Mouse (Mus musculus) megakaryocyte-erythroid progenitor cell, adult 5 weeks (primary cell): ENCODE results near the gene Ddx4. TPM values are rescaled to one million over a fixed set of nuclear protein-coding genes. Genes with fewer than 3 reads are reported as not detected.

Experiments
- polyA plus RNA-seq: library from polyadenylated mRNA; stranded (reverse); fragments of >175 nt; gene quantifications from 2 replicates; pipeline ENCODE4 v1.2.3, GENCODE M21; 2012

The Ddx4 gene
- polyA plus RNA-seq = 0.03 and 0.06 TPM in 2 replicates

DNA sequence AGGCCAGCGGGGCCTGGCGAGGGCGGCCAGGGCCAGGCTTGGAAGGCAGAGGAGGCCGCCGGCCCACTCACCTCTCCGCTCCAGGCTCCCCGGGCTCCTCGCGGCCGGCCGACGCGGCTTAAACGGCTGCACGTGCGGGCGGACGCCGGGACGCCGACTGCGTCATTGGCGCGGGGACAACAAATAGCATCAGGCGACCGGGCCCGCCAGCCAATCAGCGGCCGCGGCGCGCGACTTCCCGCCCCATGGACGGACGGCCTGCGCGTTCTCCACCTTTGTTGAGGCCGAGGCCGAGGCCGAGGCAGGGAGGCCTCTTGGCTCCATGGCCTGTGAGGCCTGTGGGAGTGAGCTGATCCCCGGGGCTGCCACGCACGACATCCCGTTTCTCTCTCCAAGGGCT, at the start of gene Ddx4:
TSS of gene Ddx4 (minus strand) at position 271 of the 400 bp plus-strand sequence.

DNA sequence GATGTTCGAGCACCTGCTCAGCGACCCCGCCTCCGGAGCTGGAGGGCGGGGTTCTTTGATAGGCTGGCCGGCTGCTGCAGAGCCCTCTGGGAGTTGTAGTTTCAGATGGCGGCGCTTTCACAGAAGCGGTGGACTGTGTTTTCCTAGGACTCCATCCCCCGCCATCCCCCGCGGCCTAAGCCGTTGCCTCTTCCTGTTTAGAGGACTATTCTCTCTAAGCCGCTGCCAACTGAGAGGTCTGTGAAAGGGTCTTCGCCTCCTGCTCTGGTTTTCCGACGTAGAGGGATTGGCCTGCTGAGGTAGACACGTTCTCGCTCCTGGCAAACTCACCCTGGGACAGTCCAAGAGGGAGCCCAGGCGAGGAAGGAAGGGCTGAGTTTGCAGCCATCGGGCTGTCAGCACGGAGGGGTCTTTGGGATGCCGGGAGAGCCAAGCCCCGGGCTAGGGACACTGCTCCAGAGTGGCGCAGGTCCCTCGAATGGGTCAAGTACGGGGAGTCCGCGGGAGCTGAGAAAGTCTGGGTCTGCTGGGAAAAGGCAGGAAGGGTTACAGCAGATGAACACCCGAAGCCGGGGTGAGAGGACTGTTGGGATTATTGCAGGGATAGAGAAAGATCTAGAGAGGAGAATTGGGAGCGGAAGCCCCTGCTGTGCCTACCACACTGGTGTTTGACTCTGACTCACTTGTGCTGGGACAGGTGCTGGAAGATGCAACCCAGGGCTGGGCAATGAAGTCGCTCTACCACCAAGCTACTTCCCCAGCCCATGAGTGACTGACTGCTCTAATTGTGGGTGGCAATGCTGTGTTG, 8.5 kb upstream of the Ddx4 start, which contains the start of gene Slc38a9:
TSS of gene Slc38a9 (plus strand) at position 178 of the 808 bp plus-strand sequence.

DNA sequence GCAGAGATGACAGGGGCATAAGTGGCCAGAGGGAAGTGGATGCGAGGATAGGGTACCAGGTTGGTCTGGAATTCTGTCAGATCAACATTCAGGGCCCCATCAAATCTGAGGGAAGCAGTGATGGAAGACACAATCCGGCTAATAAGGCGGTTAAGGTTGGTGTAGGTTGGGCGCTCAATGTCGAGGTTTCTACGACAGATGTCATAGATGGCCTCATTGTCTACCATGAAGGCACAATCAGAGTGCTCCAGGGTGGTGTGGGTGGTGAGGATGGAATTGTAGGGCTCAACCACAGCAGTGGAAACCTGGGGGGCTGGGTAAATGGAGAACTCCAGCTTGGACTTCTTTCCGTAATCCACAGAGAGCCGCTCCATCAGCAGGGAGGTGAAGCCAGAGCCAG, 58.0 kb downstream of the Ddx4 start, which contains the start of gene Il31ra:
TSS of gene Il31ra (minus strand) at position 101 of the 400 bp plus-strand sequence.

Other genes starting within 250 kb of the Ddx4 start
- 3.0 and 3.7 TPM in 2 replicates for gene Il6st, start 188.4 kb downstream of the Ddx4 start, polyA plus RNA-seq
- gene Il31ra, start 58.1 kb downstream of the Ddx4 start, polyA plus RNA-seq = 0.43 and 0.49 TPM in 2 replicates
- gene Slc38a9, start 8.3 kb upstream of the Ddx4 start, polyA plus RNA-seq = 2.0 and 2.7 TPM in 2 replicates
- 2.0 and 2.4 TPM in 2 replicates for gene Plpp1, start 148.3 kb upstream of the Ddx4 start, polyA plus RNA-seq